Mouse (Mus musculus): ENCODE measurements at regions not wholly inside any gene's neighbourhood (a gene's known extent, or its start where the extent isn't known, plus 50 kb on each side); places are given as distances from the start of the nearest gene placed in this dataset.
A peak's percentile ranks its signal among the peaks of the same experiment; 100 is the strongest.

GRCm38 (mm10) chr2:84127586-84127985 lies 137.2 kb downstream of the Gm13691 start:
- H3K27ac ChIP-seq (ENCODE audit: low read length), result no peak overlapping the region
- no peaks in the 10 kb centered on the region for H3K4me1 ChIP-seq (ENCODE audit: insufficient read depth, low read length)
- ATAC-seq (ENCODE audit: low FRiP score, low TSS enrichment), result no peak
- H3K9ac ChIP-seq (replicated peaks; ENCODE audit: low read length), result no peak overlapping the region
- no peaks in the 10 kb centered on the region for H3K9me3 ChIP-seq (ENCODE audit: low read length)
- no peak overlapping the region for H3K4me3 ChIP-seq (ENCODE audit: low read length)
- 84% methylated on average over 3 of the region's 3 CpGs for whole genome bisulfite sequencing
- no peak overlapping the region for H3K4me2 ChIP-seq (replicated peaks; ENCODE audit: low read depth, low read length)
- no peaks in the 10 kb centered on the region for H3K27me3 ChIP-seq (ENCODE audit: insufficient read depth, low read length)
- no peaks in the 10 kb centered on the region for H3K36me3 ChIP-seq (ENCODE audit: insufficient read depth, low read length)

- no peak overlapping the region for H3K9ac ChIP-seq (replicated peaks; ENCODE audit: low read length)
- ATAC-seq (ENCODE audit: low FRiP score, low TSS enrichment), result no peak
Measured at GRCm38 (mm10) chr2:84161742-84162141, 171.4 kb downstream of the Gm13691 start.

GRCm38 (mm10) chr2:84173450-84173849 lies 183.1 kb downstream of the Gm13691 start:
- 79% methylated on average over 3 of the region's 3 CpGs for WGBS
- H3K9me3 ChIP-seq (ENCODE audit: low read length), result no peaks in the 10 kb centered on the region
- H3K27me3 ChIP-seq (ENCODE audit: insufficient read depth, low read length), result no peaks in the 10 kb centered on the region
- no peak for ATAC-seq (ENCODE audit: low FRiP score, low TSS enrichment)
- H3K4me3 ChIP-seq (ENCODE audit: low read length), result no peak overlapping the region
- H3K36me3 ChIP-seq (ENCODE audit: insufficient read depth, low read length), result no peaks in the 10 kb centered on the region
- no peak overlapping the region for H3K27ac ChIP-seq (ENCODE audit: low read length)
- no peaks in the 10 kb centered on the region for H3K4me1 ChIP-seq (ENCODE audit: insufficient read depth, low read length)
- H3K9ac ChIP-seq (replicated peaks; ENCODE audit: low read length), result no peak overlapping the region
- no peak overlapping the region for H3K4me2 ChIP-seq (replicated peaks; ENCODE audit: low read depth, low read length)

More at GRCm38 (mm10) chr2:84161742-84162141, 171.4 kb downstream of the Gm13691 start:
- H3K27ac ChIP-seq (ENCODE audit: low read length), result no peak overlapping the region
- no peaks in the 10 kb centered on the region for H3K4me1 ChIP-seq (ENCODE audit: insufficient read depth, low read length)
- no peaks in the 10 kb centered on the region for H3K36me3 ChIP-seq (ENCODE audit: insufficient read depth, low read length)
- H3K9me3 ChIP-seq (ENCODE audit: low read length), result no peaks in the 10 kb centered on the region
- H3K4me2 ChIP-seq (replicated peaks; ENCODE audit: low read depth, low read length), result no peak overlapping the region
- no peaks in the 10 kb centered on the region for H3K27me3 ChIP-seq (ENCODE audit: insufficient read depth, low read length)
- H3K4me3 ChIP-seq (ENCODE audit: low read length), result no peak overlapping the region

GRCm38 (mm10) chr2:84183624-84184287 lies 193.4 kb downstream of the Gm13691 start:
- ATAC-seq (ENCODE audit: low FRiP score, low TSS enrichment), result peak; percentile 29
- H3K27me3 ChIP-seq (ENCODE audit: insufficient read depth, low read length), result no peaks in the 10 kb centered on the region
- H3K27ac ChIP-seq (ENCODE audit: low read length), result peak overlapping the region; percentile 86
- H3K4me3 ChIP-seq (ENCODE audit: low read length), result no peak overlapping the region
- H3K36me3 ChIP-seq (ENCODE audit: insufficient read depth, low read length), result no peaks in the 10 kb centered on the region
- peak overlapping the region; percentile 50 for H3K4me2 ChIP-seq (replicated peaks; ENCODE audit: low read depth, low read length)
- peaks cover 18% of the 10 kb centered on the region for H3K4me1 ChIP-seq (ENCODE audit: insufficient read depth, low read length)
- H3K9ac ChIP-seq (replicated peaks; ENCODE audit: low read length), result no peak overlapping the region
- no peaks in the 10 kb centered on the region for H3K9me3 ChIP-seq (ENCODE audit: low read length)
- WGBS, result 8% methylated on average over 5 of the region's 5 CpGs

GRCm38 (mm10) chr2:84184288-84185015 lies 194.1 kb downstream of the Gm13691 start:
- WGBS, result 16% methylated on average over 19 of the region's 19 CpGs
- no peaks in the 10 kb centered on the region for H3K9me3 ChIP-seq (ENCODE audit: low read length)
- H3K27me3 ChIP-seq (ENCODE audit: insufficient read depth, low read length), result no peaks in the 10 kb centered on the region
- peak; percentile 86 for ATAC-seq (ENCODE audit: low FRiP score, low TSS enrichment)
- H3K4me3 ChIP-seq (ENCODE audit: low read length), result peak overlapping the region; percentile 12
- peak overlapping the region; percentile 50 for H3K4me2 ChIP-seq (replicated peaks; ENCODE audit: low read depth, low read length)
- H3K36me3 ChIP-seq (ENCODE audit: insufficient read depth, low read length), result no peaks in the 10 kb centered on the region
- H3K9ac ChIP-seq (replicated peaks; ENCODE audit: low read length), result peak overlapping the region; percentile 36; the same call in 1 of the 2 replicates
- peak overlapping the region; percentile 86 for H3K27ac ChIP-seq (ENCODE audit: low read length)
- H3K4me1 ChIP-seq (ENCODE audit: insufficient read depth, low read length), result peaks cover 18% of the 10 kb centered on the region

GRCm38 (mm10) chr2:84185016-84185330 lies 194.6 kb downstream of the Gm13691 start:
- Histone ChIP-seq H3K27me3 (ENCODE audit: insufficient read depth, low read length) (no peaks in the 10 kb centered on the region), H3K4me2 (replicated peaks; ENCODE audit: low read depth, low read length) (peak overlapping the region; percentile 50), H3K9ac (replicated peaks; ENCODE audit: low read length) (no peak overlapping the region), H3K27ac (ENCODE audit: low read length) (peak overlapping the region; percentile 86), H3K4me1 (ENCODE audit: insufficient read depth, low read length) (peaks cover 18% of the 10 kb centered on the region), H3K9me3 (ENCODE audit: low read length) (no peaks in the 10 kb centered on the region), H3K4me3 (ENCODE audit: low read length) (peak overlapping the region; percentile 12; the same call in 1 of the 2 replicates), H3K36me3 (ENCODE audit: insufficient read depth, low read length) (no peaks in the 10 kb centered on the region)
- ATAC-seq (ENCODE audit: low FRiP score, low TSS enrichment), result no peak
- 70% methylated on average over 7 of the region's 7 CpGs for WGBS

- peaks cover 18% of the 10 kb centered on the region for H3K4me1 ChIP-seq (ENCODE audit: insufficient read depth, low read length)
- WGBS, result 46% methylated on average over 9 of the region's 9 CpGs
- no peak overlapping the region for H3K9ac ChIP-seq (replicated peaks; ENCODE audit: low read length)
- H3K36me3 ChIP-seq (ENCODE audit: insufficient read depth, low read length), result no peaks in the 10 kb centered on the region
- H3K27ac ChIP-seq (ENCODE audit: low read length), result no peak overlapping the region
- H3K9me3 ChIP-seq (ENCODE audit: low read length), result no peaks in the 10 kb centered on the region
- H3K4me3 ChIP-seq (ENCODE audit: low read length), result no peak overlapping the region
- H3K4me2 ChIP-seq (replicated peaks; ENCODE audit: low read depth, low read length), result no peak overlapping the region
- no peaks in the 10 kb centered on the region for H3K27me3 ChIP-seq (ENCODE audit: insufficient read depth, low read length)
- ATAC-seq (ENCODE audit: low FRiP score, low TSS enrichment), result peak; percentile 85
Measured at GRCm38 (mm10) chr2:84186126-84186701, 195.9 kb downstream of the Gm13691 start.

- Histone ChIP-seq H3K36me3 (ENCODE audit: insufficient read depth, low read length) (no peaks in the 10 kb centered on the region), H3K9me3 (ENCODE audit: low read length) (no peaks in the 10 kb centered on the region), H3K4me3 (ENCODE audit: low read length) (no peak overlapping the region), H3K9ac (replicated peaks; ENCODE audit: low read length) (no peak overlapping the region), H3K4me2 (replicated peaks; ENCODE audit: low read depth, low read length) (no peak overlapping the region), H3K27me3 (ENCODE audit: insufficient read depth, low read length) (no peaks in the 10 kb centered on the region), H3K27ac (ENCODE audit: low read length) (no peak overlapping the region), H3K4me1 (ENCODE audit: insufficient read depth, low read length) (peaks cover 18% of the 10 kb centered on the region)
- ATAC-seq (ENCODE audit: low FRiP score, low TSS enrichment), result no peak
- 94% methylated on average over 4 of the region's 4 CpGs for WGBS
Measured at GRCm38 (mm10) chr2:84187456-84187855, 197.1 kb downstream of the Gm13691 start.

- H3K4me2 ChIP-seq (replicated peaks; ENCODE audit: low read depth, low read length), result no peak overlapping the region
- no peak for ATAC-seq (ENCODE audit: low FRiP score, low TSS enrichment)
- H3K9ac ChIP-seq (replicated peaks; ENCODE audit: low read length), result no peak overlapping the region
- H3K4me1 ChIP-seq (ENCODE audit: insufficient read depth, low read length), result peaks cover 10% of the 10 kb centered on the region
- H3K27ac ChIP-seq (ENCODE audit: low read length), result no peak overlapping the region
- H3K4me3 ChIP-seq (ENCODE audit: low read length), result no peak overlapping the region
- WGBS, result 90% methylated on average over 3 of the region's 3 CpGs
- no peaks in the 10 kb centered on the region for H3K27me3 ChIP-seq (ENCODE audit: insufficient read depth, low read length)
- H3K36me3 ChIP-seq (ENCODE audit: insufficient read depth, low read length), result no peaks in the 10 kb centered on the region
- H3K9me3 ChIP-seq (ENCODE audit: low read length), result no peaks in the 10 kb centered on the region
Measured at GRCm38 (mm10) chr2:84189302-84189701, 198.9 kb downstream of the Gm13691 start.

- no peak for ATAC-seq (ENCODE audit: low FRiP score, low TSS enrichment)
- H3K27ac ChIP-seq (ENCODE audit: low read length), result no peak overlapping the region
- H3K36me3 ChIP-seq (ENCODE audit: insufficient read depth, low read length), result no peaks in the 10 kb centered on the region
- 80% methylated on average over 1 of the region's 1 CpGs for WGBS
- no peaks in the 10 kb centered on the region for H3K27me3 ChIP-seq (ENCODE audit: insufficient read depth, low read length)
- H3K9me3 ChIP-seq (ENCODE audit: low read length), result no peaks in the 10 kb centered on the region
- H3K4me1 ChIP-seq (ENCODE audit: insufficient read depth, low read length), result no peaks in the 10 kb centered on the region
- H3K9ac ChIP-seq (replicated peaks; ENCODE audit: low read length), result no peak overlapping the region
- H3K4me2 ChIP-seq (replicated peaks; ENCODE audit: low read depth, low read length), result no peak overlapping the region
- H3K4me3 ChIP-seq (ENCODE audit: low read length), result no peak overlapping the region
Measured at GRCm38 (mm10) chr2:84217116-84217515, 208.1 kb downstream of the Calcrl start.

Measured in kidney, embryonic 16.5 days (tissue).